Mouse (Mus musculus) cerebellum, adult 9-11 months (tissue): ENCODE data around the gene Ttc3.

Source experiments
- DNase-seq: peaks from one replicate; pipeline ENCODE4 v3.0.0; 2022

Gene Ttc3

DNA sequence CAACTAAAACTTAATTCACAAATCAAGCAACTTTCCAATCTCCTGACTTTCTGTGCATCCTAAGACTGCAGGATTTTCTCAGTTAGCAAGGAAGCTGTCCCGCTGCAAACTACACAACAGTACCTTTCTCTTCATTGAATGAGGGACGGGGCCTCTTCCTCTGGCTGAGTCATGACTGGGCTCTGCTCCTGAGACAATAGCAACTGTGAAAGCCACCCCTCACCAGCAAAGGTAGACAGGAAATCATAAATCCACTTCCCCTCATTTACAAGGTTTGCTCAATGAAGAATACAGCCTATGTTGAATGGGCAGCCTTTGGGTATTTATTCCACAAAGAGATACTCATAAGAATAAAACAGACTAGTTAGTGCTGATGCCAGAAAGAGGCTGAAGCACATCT lies 139.6 kb downstream of the Ttc3 start:
- DNase-seq: no peak

DNA sequence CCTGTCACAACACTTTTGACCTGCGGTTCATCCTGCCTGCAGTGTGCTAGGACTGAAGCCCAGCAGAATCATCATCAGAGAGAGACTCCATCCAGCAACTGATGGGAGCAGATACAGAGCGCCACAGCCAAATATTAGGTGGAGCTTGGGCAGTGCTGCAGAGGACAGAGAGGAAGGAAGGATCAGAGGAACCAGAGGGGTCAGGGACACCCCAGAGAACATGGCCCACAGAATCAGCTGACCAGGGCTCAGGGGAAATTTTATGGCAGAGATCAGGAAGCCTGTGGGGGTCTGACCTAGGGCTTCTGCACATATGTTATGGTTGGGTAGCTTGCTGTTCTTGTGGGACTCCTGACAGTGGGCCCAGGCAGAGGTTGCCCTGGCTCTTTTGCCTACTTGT lies 147.2 kb downstream of the Ttc3 start:
- DNase-seq: no peak
